In the genomic region with DNA sequence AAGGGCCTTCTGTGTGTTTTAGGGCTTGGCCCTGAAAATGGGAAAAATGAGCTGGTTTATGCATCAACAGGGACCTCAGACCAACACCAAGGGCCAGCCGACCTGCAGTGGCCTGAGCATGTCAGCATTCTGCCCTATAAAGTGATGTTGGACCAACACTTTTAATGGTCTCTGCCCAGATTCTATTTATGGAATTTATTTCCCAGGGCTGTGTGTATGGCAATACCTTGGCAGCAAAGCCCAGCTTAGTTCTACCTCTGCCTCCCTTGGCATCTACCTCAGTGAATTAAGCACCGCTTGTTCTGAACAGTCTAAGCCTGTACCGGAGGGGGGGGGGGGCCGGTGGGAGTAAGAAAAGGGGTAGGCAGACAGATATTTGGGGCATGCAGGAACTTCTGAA, we compare ENCODE assay signal across 22 mouse cellular contexts.
DNase-seq lines count a peak whose midpoint lies in the region; ATAC-seq lines count a peak whose summit lies in the region.
"Had no signal": no experiment of that assay in that cellular context is flagged by ENCODE, and none has a peak within 500 bp of the region (broad histone marks: within the 10 kb centered on the region; RNA-seq: fewer than 3 reads in every experiment).

No protein-coding gene starts in this region.

- no peaks in the 10 kb centered on the region for H3K9me3 ChIP-seq in hindbrain, embryonic 12.5 days (replicated peaks)
- H3K9me3 ChIP-seq: embryonic facial prominence, embryonic 12.5 days; liver, embryonic 15.5 days; midbrain, embryonic 13.5 days; neural tube, embryonic 15.5 days had no signal

- no peak overlapping the region for H3K4me2 ChIP-seq in hindbrain, embryonic 12.5 days (replicated peaks)
- H3K4me2 ChIP-seq: embryonic facial prominence, embryonic 12.5 days; liver, embryonic 15.5 days; midbrain, embryonic 13.5 days; neural tube, embryonic 15.5 days had no signal

- DNase-seq in gastrocnemius, adult 18-20 months (ENCODE audit: low spot score) = peak; percentile 31
- DNase-seq in gastrocnemius, postnatal 10 days = no peak
- DNase-seq in kidney, adult 8-10 months = peak; percentile 4 to 25
- no peak for DNase-seq in kidney, postnatal 4 days
- DNase-seq in heart, adult 9 months (ENCODE audit: low spot score in 2 of 2) = peak; percentile 50
- DNase-seq in heart, postnatal 4 days = peak; percentile 11
- DNase-seq in layer of hippocampus, adult 11-12 months (ENCODE audit: low spot score) = no peak
- DNase-seq: adrenal gland, postnatal 36 days; cerebellum, adult 9-10 months; spleen, adult 18-20 months; thymus, adult 18-20 months had no signal

- 82% methylated on average over 4 of the region's 4 CpGs for WGBS in hindbrain, embryonic 12.5 days

- H3K4me1 ChIP-seq in hindbrain, embryonic 12.5 days = no peaks in the 10 kb centered on the region
- H3K4me1 ChIP-seq: embryonic facial prominence, embryonic 12.5 days; midbrain, embryonic 13.5 days; neural tube, embryonic 15.5 days had no signal

- ATAC-seq in hindbrain, embryonic 12.5 days (ENCODE audit: low FRiP score) = no peak
- ATAC-seq: forebrain, embryonic 16.5 days; inflammation-experienced regulatory T-cells, adult 6 months; lung, postnatal 0 days; midbrain, embryonic 13.5 days had no signal

- no peak overlapping the region for H3K4me3 ChIP-seq in hindbrain, embryonic 12.5 days
- H3K4me3 ChIP-seq: embryonic facial prominence, embryonic 12.5 days; layer of hippocampus, adult 2 months; liver, embryonic 15.5 days; midbrain, embryonic 13.5 days; myocyte; neural tube, embryonic 15.5 days had no signal

- no peak overlapping the region for H3K27ac ChIP-seq in hindbrain, embryonic 12.5 days
- H3K27ac ChIP-seq: embryonic facial prominence, embryonic 12.5 days; layer of hippocampus, adult 2 months; liver, embryonic 15.5 days; midbrain, embryonic 13.5 days; neural tube, embryonic 15.5 days had no signal

- H3K9ac ChIP-seq in hindbrain, embryonic 12.5 days = no peak overlapping the region
- H3K9ac ChIP-seq: embryonic facial prominence, embryonic 12.5 days; liver, embryonic 15.5 days; midbrain, embryonic 13.5 days; neural tube, embryonic 15.5 days had no signal

- no peaks in the 10 kb centered on the region for H3K27me3 ChIP-seq in hindbrain, embryonic 12.5 days
- H3K27me3 ChIP-seq: CH12.LX; embryonic facial prominence, embryonic 12.5 days; liver, embryonic 15.5 days; midbrain, embryonic 13.5 days; neural tube, embryonic 15.5 days had no signal

- H3K36me3 ChIP-seq in hindbrain, embryonic 12.5 days = no peaks in the 10 kb centered on the region
- H3K36me3 ChIP-seq: embryonic facial prominence, embryonic 12.5 days; liver, embryonic 15.5 days; midbrain, embryonic 13.5 days; neural tube, embryonic 15.5 days had no signal

Comparison
In these comparisons a context has a peak if more than half of its experiments do, and no peak if none do; other contexts are left out.
1. DNase-seq: peak in gastrocnemius, adult 18-20 months (single experiment), kidney, adult 8-10 months (2 of 2), heart, adult 9 months (2 of 2) and heart, postnatal 4 days (single experiment); none in gastrocnemius, postnatal 10 days (single experiment), kidney, postnatal 4 days (0 of 2) and layer of hippocampus, adult 11-12 months (single experiment).